Mouse (Mus musculus): Measurements from ENCODE around the gene Lrp8. TPM values are rescaled to one million over a fixed set of nuclear protein-coding genes. Genes with fewer than 3 reads are reported as not detected.

Gene Lrp8
- total RNA-seq, 4 experiments from 2014 or later: 7.2 to 12.5 (median 8.8) TPM

- peak; percentile 94 for DNase-seq
Measured at GRCm38 (mm10) chr4:107923145-107923802, 121.2 kb downstream of the Lrp8 start, which contains the start of gene Cpt2. Cpt2 (minus strand) TSS chr4:107923610.

- DNase-seq: no peak
Measured at GRCm38 (mm10) chr4:107923803-107924194, 121.7 kb downstream of the Lrp8 start.

Other genes starting within 250 kb of the Lrp8 start
- gene Dmrtb1, start 118.0 kb upstream of the Lrp8 start, total RNA-seq (2022): not detected
- gene Magoh, start 77.5 kb downstream of the Lrp8 start, total RNA-seq (2022): 10 to 100 TPM; 61.8 to 73.5 (median 71.9) TPM
- 10 to 100 TPM; 75.0 to 83.5 (median 78.4) TPM for gene 0610037L13Rik, start 87.6 kb downstream of the Lrp8 start, total RNA-seq (2022)
- gene Cpt2, start 121.3 kb downstream of the Lrp8 start, total RNA-seq (2022): 100 to 1,000 TPM in 3 of 4 experiments, 10 to 100 TPM in 1; 92.3 to 198 (median 141) TPM
- gene Slc1a7, start 166.1 kb downstream of the Lrp8 start, total RNA-seq (2022): under 1 TPM; 0.35 to 0.73 (median 0.49) TPM

All from adrenal gland, adult 8-10 months (tissue).